Mouse (Mus musculus) c-Kit-positive CD71-positive TER-119-negative erythroid progenitor cells, embryonic 14.5 days (primary cell): ENCODE measurements at regions not wholly inside any gene's neighbourhood (a gene's known extent, or its start where the extent isn't known, plus 50 kb on each side); places are given as distances from the start of the nearest gene placed in this dataset.

Experiments used
- DNase-seq: peaks from one replicate; pipeline ENCODE4 v3.0.0-alpha.2; 2013; ENCODE audit warnings: low read depth

- DNase-seq, result no peak
Observed at GRCm38 (mm10) chr8:44094818-44095217, 385.0 kb upstream of the Adam34 start.

GRCm38 (mm10) chr8:44093491-44093890, 383.6 kb upstream of the Adam34 start:
- no peak for DNase-seq

- DNase-seq, result no peak
Observed at GRCm38 (mm10) chr8:44082057-44082456, 372.2 kb upstream of the Adam34 start.

- DNase-seq, result no peak
Observed at GRCm38 (mm10) chr8:44058846-44059245, 349.0 kb upstream of the Adam34 start.

GRCm38 (mm10) chr8:44042572-44043355, 332.9 kb upstream of the Adam34 start:
- no peak for DNase-seq

GRCm38 (mm10) chr8:44034211-44034610, 324.4 kb upstream of the Adam34 start:
- no peak for DNase-seq

- DNase-seq, result no peak
Observed at GRCm38 (mm10) chr8:44031376-44031775, 321.5 kb upstream of the Adam34 start.

- DNase-seq, result no peak
Observed at GRCm38 (mm10) chr8:44030972-44031371, 321.1 kb upstream of the Adam34 start.

GRCm38 (mm10) chr8:44027738-44028137, 317.9 kb upstream of the Adam34 start:
- no peak for DNase-seq

GRCm38 (mm10) chr8:44025926-44026325, 316.1 kb upstream of the Adam34 start:
- peak; percentile 1 for DNase-seq

- no peak for DNase-seq
Observed at GRCm38 (mm10) chr8:44024028-44024427, 314.2 kb upstream of the Adam34 start.
